Mouse (Mus musculus): ENCODE data around the gene Rdh16. TPM values are rescaled to one million over a fixed set of nuclear protein-coding genes. Genes with fewer than 3 reads are reported as not detected.
"Not testable (repeated sequence)": the region's sequence is repeated elsewhere in the genome, so short reads cannot be mapped to it uniquely, and the experiment has no call there.

Rdh16 gene
- polyA plus RNA-seq, 1 experiment from 2014 or later = not detected

DNA sequence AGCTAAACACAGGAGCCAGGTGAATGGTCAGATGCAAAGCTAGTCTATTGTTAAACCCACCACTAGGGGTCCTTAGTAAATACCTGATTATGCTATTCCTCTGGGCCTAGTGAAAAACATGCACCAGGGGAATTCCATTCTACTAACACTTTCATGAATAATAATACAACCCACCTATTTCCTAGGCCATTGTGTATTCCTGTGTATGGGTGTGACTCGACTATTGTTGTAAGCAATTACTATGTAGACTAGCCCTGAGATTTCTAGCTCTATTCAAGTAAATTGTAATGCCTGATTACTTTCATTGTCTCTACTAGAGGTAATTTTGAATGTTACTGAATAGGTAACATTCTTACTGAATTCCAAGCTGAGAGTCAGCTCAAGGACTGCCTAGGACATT is 15.5 kb upstream of the Rdh16 start:
- not testable (repeated sequence) for H3K4me2 ChIP-seq (replicated peaks); H3K27me3 ChIP-seq; H3K4me1 ChIP-seq; H3K4me3 ChIP-seq; H3K36me3 ChIP-seq; H3K9ac ChIP-seq; ATAC-seq (ENCODE audit: insufficient number of reproducible peaks, insufficient read depth, low FRiP score, low TSS enrichment); H3K9me3 ChIP-seq; H3K27ac ChIP-seq
- 80% methylated on average over 1 of the region's 1 CpGs for WGBS

GRCm38 (mm10) chr10:127799295-127799694 is 1.7 kb upstream of the Rdh16 start:
- no peaks in the 10 kb centered on the region for H3K27me3 ChIP-seq
- H3K9ac ChIP-seq = no peak overlapping the region
- H3K4me3 ChIP-seq = no peak overlapping the region
- H3K9me3 ChIP-seq = no peaks in the 10 kb centered on the region; the same call in 1 of the 2 replicates
- no peaks in the 10 kb centered on the region for H3K36me3 ChIP-seq
- H3K4me1 ChIP-seq = no peaks in the 10 kb centered on the region
- no peak overlapping the region for H3K4me2 ChIP-seq (replicated peaks)
- no peak overlapping the region for H3K27ac ChIP-seq
- ATAC-seq (ENCODE audit: insufficient number of reproducible peaks, insufficient read depth, low FRiP score, low TSS enrichment) = no peak
- WGBS = 67% methylated on average over 1 of the region's 1 CpGs

- WGBS = 84% methylated on average over 2 of the region's 2 CpGs
- Histone ChIP-seq H3K9ac (no peak overlapping the region), H3K9me3 (no peaks in the 10 kb centered on the region; the same call in 1 of the 2 replicates), H3K4me1 (no peaks in the 10 kb centered on the region), H3K4me3 (no peak overlapping the region), H3K4me2 (replicated peaks) (no peak overlapping the region), H3K27me3 (no peaks in the 10 kb centered on the region), H3K36me3 (no peaks in the 10 kb centered on the region), H3K27ac (no peak overlapping the region)
- no peak for ATAC-seq (ENCODE audit: insufficient number of reproducible peaks, insufficient read depth, low FRiP score, low TSS enrichment)
Measured at GRCm38 (mm10) chr10:127801612-127802011, 660 bp downstream of the Rdh16 start.

DNA sequence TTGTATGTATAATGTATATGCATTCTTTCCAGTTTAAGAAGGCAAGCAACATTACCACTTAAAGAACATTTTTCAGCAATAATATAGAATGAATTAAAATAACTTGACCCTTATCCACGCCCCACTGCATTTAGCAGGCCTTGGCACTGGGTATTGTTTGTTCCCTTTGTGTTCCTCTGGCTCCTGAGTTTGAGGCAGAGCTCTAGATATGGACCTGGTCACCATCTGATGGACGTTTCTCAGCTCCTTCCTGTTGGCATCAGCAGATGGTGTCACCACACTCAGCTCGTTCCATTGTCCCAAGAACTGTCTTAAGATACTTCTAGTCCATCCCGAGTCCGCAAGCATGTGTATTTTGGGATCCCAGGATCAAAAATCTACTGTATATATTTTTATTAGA is 1.3 kb downstream of the Rdh16 start:
- ATAC-seq (ENCODE audit: insufficient number of reproducible peaks, insufficient read depth, low FRiP score, low TSS enrichment) = no peak
- 79% methylated on average over 5 of the region's 5 CpGs for WGBS

DNA sequence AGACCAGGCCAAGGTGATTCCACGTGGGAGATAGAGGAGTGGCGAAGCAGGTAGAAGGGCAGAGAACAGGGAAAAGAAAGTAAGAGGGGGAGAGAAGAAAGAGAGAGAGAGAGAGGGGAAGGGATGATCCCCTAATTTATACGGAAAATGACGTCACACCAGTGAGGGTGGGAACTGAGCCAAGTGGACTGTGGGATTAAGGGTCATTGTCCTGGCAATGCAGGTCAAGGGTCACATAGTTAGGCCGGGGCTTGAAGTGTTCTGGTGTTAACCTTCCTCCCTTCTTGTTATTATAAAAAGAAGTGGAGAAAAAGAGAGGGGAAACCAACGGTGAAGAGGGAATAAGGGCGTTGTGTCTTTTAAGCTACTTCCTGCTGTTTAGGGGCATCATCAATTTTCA is 3.5 kb downstream of the Rdh16 start:
- no peak for ATAC-seq (ENCODE audit: insufficient number of reproducible peaks, insufficient read depth, low FRiP score, low TSS enrichment)
- 65% methylated on average over 7 of the region's 7 CpGs for WGBS

More for the DNA sequence above, 1.3 kb downstream of the Rdh16 start:
- no peaks in the 10 kb centered on the region for H3K36me3 ChIP-seq
- no peaks in the 10 kb centered on the region for H3K9me3 ChIP-seq
- no peak overlapping the region for H3K9ac ChIP-seq
- H3K4me1 ChIP-seq = no peaks in the 10 kb centered on the region
- no peak overlapping the region for H3K4me2 ChIP-seq (replicated peaks)
- H3K27me3 ChIP-seq = no peaks in the 10 kb centered on the region
- H3K27ac ChIP-seq = no peak overlapping the region
- H3K4me3 ChIP-seq = no peak overlapping the region

GRCm38 (mm10) chr10:127815888-127816287 is 14.9 kb downstream of the Rdh16 start:
- ATAC-seq (ENCODE audit: insufficient number of reproducible peaks, insufficient read depth, low FRiP score, low TSS enrichment) = no peak
- H3K4me1 ChIP-seq = no peaks in the 10 kb centered on the region
- H3K4me2 ChIP-seq (replicated peaks) = no peak overlapping the region
- H3K9me3 ChIP-seq = no peaks in the 10 kb centered on the region
- H3K4me3 ChIP-seq = no peak overlapping the region
- H3K36me3 ChIP-seq = no peaks in the 10 kb centered on the region
- no peak overlapping the region for H3K27ac ChIP-seq
- H3K27me3 ChIP-seq = no peaks in the 10 kb centered on the region
- H3K9ac ChIP-seq = no peak overlapping the region

More for the DNA sequence above, 3.5 kb downstream of the Rdh16 start:
- no peak overlapping the region for H3K4me2 ChIP-seq (replicated peaks)
- no peak overlapping the region for H3K27ac ChIP-seq
- H3K36me3 ChIP-seq = no peaks in the 10 kb centered on the region
- H3K4me1 ChIP-seq = no peaks in the 10 kb centered on the region
- H3K9me3 ChIP-seq = no peaks in the 10 kb centered on the region
- no peak overlapping the region for H3K9ac ChIP-seq
- H3K4me3 ChIP-seq = no peak overlapping the region
- H3K27me3 ChIP-seq = no peaks in the 10 kb centered on the region

- H3K4me2 ChIP-seq (replicated peaks); H3K9me3 ChIP-seq; H3K27ac ChIP-seq; H3K36me3 ChIP-seq; H3K4me1 ChIP-seq; ATAC-seq (ENCODE audit: insufficient number of reproducible peaks, insufficient read depth, low FRiP score, low TSS enrichment); H3K9ac ChIP-seq; H3K4me3 ChIP-seq; H3K27me3 ChIP-seq: not testable (repeated sequence)
- 69% methylated on average over 4 of the region's 4 CpGs for WGBS
Measured at GRCm38 (mm10) chr10:127817268-127817910, 16.4 kb downstream of the Rdh16 start.

DNA sequence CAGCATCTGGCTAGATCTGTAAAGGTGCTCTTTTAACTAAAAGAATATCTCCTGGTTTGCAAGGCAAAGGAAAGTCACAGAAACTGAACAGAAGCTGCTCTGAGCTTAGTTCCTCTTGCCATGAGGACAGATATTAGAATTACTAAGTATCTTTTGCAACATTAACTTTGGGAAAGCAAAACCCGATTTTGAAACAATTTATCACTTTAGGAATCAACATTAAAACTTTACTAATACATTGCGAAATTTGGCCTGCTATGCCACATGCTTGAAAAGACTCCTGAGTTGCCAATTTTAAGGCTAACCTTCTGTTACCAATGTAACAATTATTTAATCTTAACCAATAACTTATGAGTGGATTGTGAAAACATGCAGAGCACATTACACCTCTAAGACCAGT is 20.9 kb downstream of the Rdh16 start:
- H3K4me1 ChIP-seq; H3K27ac ChIP-seq; H3K36me3 ChIP-seq; H3K4me3 ChIP-seq; H3K9me3 ChIP-seq; ATAC-seq (ENCODE audit: insufficient number of reproducible peaks, insufficient read depth, low FRiP score, low TSS enrichment); H3K27me3 ChIP-seq; H3K4me2 ChIP-seq (replicated peaks); H3K9ac ChIP-seq: not testable (repeated sequence)
- WGBS = 88% methylated on average over 2 of the region's 2 CpGs

DNA sequence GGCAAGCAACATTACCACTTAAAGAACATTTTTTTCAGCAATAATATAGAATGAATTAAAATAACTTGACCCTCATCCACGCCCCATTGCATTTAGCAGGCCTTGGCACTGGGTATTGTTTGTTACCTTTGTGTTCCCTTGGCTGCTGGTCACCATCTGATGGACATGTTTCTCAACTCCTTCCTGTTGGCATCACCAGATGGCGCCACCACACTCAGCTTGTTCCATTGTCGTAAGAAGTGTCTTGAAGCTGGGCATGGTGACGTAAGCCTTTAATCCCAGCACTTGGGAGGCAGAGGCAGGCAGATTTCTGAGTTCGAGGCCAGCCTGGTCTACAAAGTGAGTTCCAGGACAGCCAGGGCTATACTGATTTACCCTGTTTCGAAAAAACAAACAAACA is 24.4 kb downstream of the Rdh16 start:
- Histone ChIP-seq H3K4me2 (replicated peaks) (no peak overlapping the region), H3K9me3 (no peaks in the 10 kb centered on the region), H3K27me3 (no peaks in the 10 kb centered on the region), H3K36me3 (no peaks in the 10 kb centered on the region), H3K9ac (no peak overlapping the region), H3K4me3 (no peak overlapping the region), H3K4me1 (no peaks in the 10 kb centered on the region), H3K27ac (no peak overlapping the region)
- ATAC-seq (ENCODE audit: insufficient number of reproducible peaks, insufficient read depth, low FRiP score, low TSS enrichment) = no peak
- WGBS = 80% methylated on average over 6 of the region's 6 CpGs

- Histone ChIP-seq H3K4me3 (no peak overlapping the region), H3K9me3 (no peaks in the 10 kb centered on the region), H3K9ac (no peak overlapping the region), H3K27ac (no peak overlapping the region), H3K27me3 (no peaks in the 10 kb centered on the region), H3K36me3 (no peaks in the 10 kb centered on the region), H3K4me1 (no peaks in the 10 kb centered on the region), H3K4me2 (replicated peaks) (no peak overlapping the region)
- 63% methylated on average over 3 of the region's 3 CpGs for WGBS
- ATAC-seq (ENCODE audit: insufficient number of reproducible peaks, insufficient read depth, low FRiP score, low TSS enrichment) = no peak
Measured at GRCm38 (mm10) chr10:127829121-127829520, 28.2 kb downstream of the Rdh16 start.

DNA sequence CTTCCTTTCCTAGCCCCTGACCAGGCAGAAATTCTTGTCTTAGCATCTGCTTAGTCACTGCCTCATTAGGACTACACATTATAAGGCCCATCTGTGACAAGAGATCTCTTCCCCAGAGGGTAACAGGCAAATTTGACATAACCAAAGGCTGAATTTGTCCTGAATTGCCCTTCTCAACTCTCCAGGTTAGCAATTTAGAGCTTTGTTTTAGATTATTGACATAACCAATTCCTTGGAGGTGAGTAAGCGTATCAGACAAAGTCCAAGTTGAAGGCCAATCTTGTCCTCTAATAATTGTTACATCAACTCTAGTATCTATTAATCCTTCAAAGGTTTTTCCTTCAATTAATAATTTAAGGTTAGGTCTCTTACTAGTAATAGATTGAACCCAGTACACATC is 33.2 kb downstream of the Rdh16 start:
- not testable (repeated sequence) for H3K36me3 ChIP-seq; H3K4me1 ChIP-seq; H3K9me3 ChIP-seq; H3K9ac ChIP-seq; H3K27ac ChIP-seq; ATAC-seq (ENCODE audit: insufficient number of reproducible peaks, insufficient read depth, low FRiP score, low TSS enrichment); H3K4me2 ChIP-seq (replicated peaks); H3K27me3 ChIP-seq; H3K4me3 ChIP-seq
- WGBS = 91% methylated on average over 1 of the region's 1 CpGs

DNA sequence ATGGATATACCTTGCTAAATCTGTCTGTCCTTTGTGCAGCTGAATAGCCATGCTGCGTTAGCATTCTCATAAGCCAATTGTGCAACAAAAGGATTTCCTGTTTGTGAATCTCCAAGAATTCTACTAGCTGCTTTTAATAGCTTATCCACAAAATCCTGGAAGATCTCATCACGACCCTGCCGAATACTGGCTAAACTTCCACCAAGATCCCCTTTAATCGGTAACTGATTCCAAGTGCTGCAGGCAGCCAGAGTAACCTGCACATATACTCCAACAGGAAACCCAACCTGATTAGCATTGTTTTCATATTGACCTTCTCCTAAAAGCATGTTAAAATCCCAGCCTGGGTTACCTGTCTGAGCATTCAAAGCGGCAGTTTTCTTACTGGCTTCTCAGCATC is 34.3 kb downstream of the Rdh16 start:
- Histone ChIP-seq H3K4me1 (no peaks in the 10 kb centered on the region), H3K9me3 (no peaks in the 10 kb centered on the region), H3K27ac (no peak overlapping the region), H3K9ac (no peak overlapping the region), H3K4me3 (no peak overlapping the region), H3K36me3 (no peaks in the 10 kb centered on the region), H3K4me2 (replicated peaks) (no peak overlapping the region), H3K27me3 (no peaks in the 10 kb centered on the region)
- 83% methylated on average over 5 of the region's 5 CpGs for whole genome bisulfite sequencing
- no peak for ATAC-seq (ENCODE audit: insufficient number of reproducible peaks, insufficient read depth, low FRiP score, low TSS enrichment)

DNA sequence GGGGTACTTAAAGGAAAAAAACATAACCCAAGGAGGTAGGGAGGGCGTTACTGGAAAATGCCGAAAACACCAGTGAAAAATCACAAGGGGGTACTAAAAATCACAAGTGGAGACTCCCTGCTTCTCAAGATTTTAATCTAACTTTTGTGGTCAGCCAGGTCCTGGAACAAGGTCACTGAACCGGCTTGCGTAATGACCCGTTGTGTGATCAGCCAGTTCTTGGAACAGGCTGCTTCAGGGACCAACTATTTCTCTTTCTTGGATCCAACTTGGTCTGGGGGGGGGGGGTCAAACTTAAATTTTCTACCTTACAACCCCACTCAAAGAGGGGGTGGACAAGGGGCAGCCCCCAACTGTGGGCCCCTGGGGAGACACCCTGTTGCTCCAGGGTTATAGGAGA is 36.8 kb downstream of the Rdh16 start:
- not testable (repeated sequence) for H3K36me3 ChIP-seq; ATAC-seq (ENCODE audit: insufficient number of reproducible peaks, insufficient read depth, low FRiP score, low TSS enrichment); H3K4me2 ChIP-seq (replicated peaks); H3K4me3 ChIP-seq; H3K9ac ChIP-seq; H3K27me3 ChIP-seq; H3K27ac ChIP-seq; H3K4me1 ChIP-seq; H3K9me3 ChIP-seq
- WGBS = 96% methylated on average over 5 of the region's 5 CpGs

Measured in embryonic facial prominence, embryonic 12.5 days (tissue).